Mouse (Mus musculus) limb, embryonic 12.5 days (tissue): Measurements from ENCODE around the gene Prdx2. TPM values are rescaled to one million over a fixed set of nuclear protein-coding genes. Genes with fewer than 3 reads are reported as not detected.

Source experiments
- ATAC-seq: fragments of 200-750 bp; cut with Nextera tagmentation; 2 replicates; pipeline ENCODE4 v1.8.0; 2017; ENCODE audit warnings: low read depth, moderate TSS enrichment; ENCODE audit not compliant: insufficient number of reproducible peaks, insufficient read depth, low FRiP score, low TSS enrichment
- H3K27ac ChIP-seq: fragments of 300-500 bp; sonication (generic); 2 replicates; pipeline ENCODE4 v1.5.1; 2016; ENCODE audit warnings: mild to moderate bottlenecking, moderate library complexity
- H3K27me3 ChIP-seq: fragments of 300-500 bp; sonication (generic); 2 replicates; pipeline ENCODE4 v1.6.1; 2016; ENCODE audit warnings: mild to moderate bottlenecking, moderate library complexity
- H3K36me3 ChIP-seq: fragments of 300-500 bp; sonication (generic); 2 replicates; pipeline ENCODE4 v1.6.1; 2016; ENCODE audit warnings: mild to moderate bottlenecking, moderate library complexity
- H3K4me1 ChIP-seq: fragments of 300-500 bp; sonication (generic); replicated peaks from 2 replicates; pipeline ENCODE4 v1.6.1; 2016
- H3K4me2 ChIP-seq: fragments of 300-500 bp; sonication (generic); 2 replicates; pipeline ENCODE4 v1.6.1; 2016; ENCODE audit warnings: mild to moderate bottlenecking, moderate library complexity
- H3K4me3 ChIP-seq: fragments of 300-500 bp; sonication (generic); replicated peaks from 2 replicates; pipeline ENCODE4 v1.5.1; 2016; ENCODE audit warnings: mild to moderate bottlenecking
- H3K9ac ChIP-seq: fragments of 300-500 bp; sonication (generic); replicated peaks from 2 replicates; pipeline ENCODE4 v1.6.1; 2016; ENCODE audit warnings: mild to moderate bottlenecking, moderate library complexity
- H3K9me3 ChIP-seq: fragments of 300-500 bp; sonication (generic); 2 replicates; pipeline ENCODE4 v1.6.1; 2016; ENCODE audit warnings: mild to moderate bottlenecking, moderate library complexity
- WGBS: fragments of 180-500 bp; shearing (Covaris S2); methylation state at CpG from one replicate; pipeline ENCODE4 v1.1.7; 2016; 5-methylcytosine and 5-hydroxymethylcytosine counted together
- polyA plus RNA-seq: library from polyadenylated mRNA; unstranded; fragments of >200 nt; fragmentation: Nextera tagmentation; extraction: Ambion mirVana; gene quantifications from 2 replicates; pipeline ENCODE4 v1.2.1, GENCODE M21; 2016

Gene Prdx2
- polyA plus RNA-seq, 1 experiment from 2014 or later: 1,120 TPM

DNA sequence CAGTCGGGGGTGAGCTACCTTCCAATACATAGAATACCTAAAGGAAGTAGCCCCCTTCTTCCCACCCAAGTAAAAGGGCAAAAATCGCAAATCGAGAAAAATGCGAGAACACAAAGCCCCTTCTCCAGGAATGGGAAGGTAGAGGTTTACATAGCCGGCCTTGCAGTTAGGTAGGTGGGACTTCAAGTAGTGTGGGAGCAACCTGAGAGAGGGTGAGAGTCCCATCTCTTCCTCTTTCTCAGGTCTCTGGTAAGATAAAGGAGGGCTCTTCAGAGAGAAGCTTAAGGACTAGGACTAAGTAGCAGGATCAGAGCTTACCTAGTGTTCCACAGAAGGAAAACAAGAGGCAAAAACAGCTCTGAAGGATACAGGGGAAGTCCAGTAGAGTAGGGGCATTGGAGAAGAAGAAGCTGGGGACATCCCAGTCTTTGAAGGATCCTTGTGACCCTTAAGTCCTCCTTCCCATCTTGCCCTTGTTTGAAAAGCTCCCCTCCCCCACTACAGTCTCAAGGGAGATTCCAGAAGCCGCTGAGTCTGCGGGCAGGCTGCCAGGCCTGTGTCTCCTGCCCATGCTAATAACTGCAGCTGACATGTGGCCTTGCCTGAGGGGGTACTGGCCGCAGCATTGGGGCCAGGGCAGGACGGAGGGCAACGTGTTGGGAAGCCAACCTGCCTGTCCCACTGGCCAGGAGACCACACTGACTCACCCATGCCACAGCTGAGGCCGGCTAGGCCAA is 11.4 kb downstream of the Prdx2 start:
- peak overlapping the region; percentile 99 for H3K4me2 ChIP-seq
- peaks cover 77% of the 10 kb centered on the region for H3K4me1 ChIP-seq
- WGBS: 35% methylated on average over 11 of the region's 11 CpGs
- ATAC-seq: no peak
- H3K27me3 ChIP-seq: peaks cover 37% of the 10 kb centered on the region
- H3K36me3 ChIP-seq: no peaks in the 10 kb centered on the region
- H3K9ac ChIP-seq: peak overlapping the region; percentile 57; the same call in 1 of the 2 replicates
- no peaks in the 10 kb centered on the region for H3K9me3 ChIP-seq
- H3K27ac ChIP-seq: peak overlapping the region; percentile 73
- H3K4me3 ChIP-seq: no peak overlapping the region; the same call in 1 of the 2 replicates

DNA sequence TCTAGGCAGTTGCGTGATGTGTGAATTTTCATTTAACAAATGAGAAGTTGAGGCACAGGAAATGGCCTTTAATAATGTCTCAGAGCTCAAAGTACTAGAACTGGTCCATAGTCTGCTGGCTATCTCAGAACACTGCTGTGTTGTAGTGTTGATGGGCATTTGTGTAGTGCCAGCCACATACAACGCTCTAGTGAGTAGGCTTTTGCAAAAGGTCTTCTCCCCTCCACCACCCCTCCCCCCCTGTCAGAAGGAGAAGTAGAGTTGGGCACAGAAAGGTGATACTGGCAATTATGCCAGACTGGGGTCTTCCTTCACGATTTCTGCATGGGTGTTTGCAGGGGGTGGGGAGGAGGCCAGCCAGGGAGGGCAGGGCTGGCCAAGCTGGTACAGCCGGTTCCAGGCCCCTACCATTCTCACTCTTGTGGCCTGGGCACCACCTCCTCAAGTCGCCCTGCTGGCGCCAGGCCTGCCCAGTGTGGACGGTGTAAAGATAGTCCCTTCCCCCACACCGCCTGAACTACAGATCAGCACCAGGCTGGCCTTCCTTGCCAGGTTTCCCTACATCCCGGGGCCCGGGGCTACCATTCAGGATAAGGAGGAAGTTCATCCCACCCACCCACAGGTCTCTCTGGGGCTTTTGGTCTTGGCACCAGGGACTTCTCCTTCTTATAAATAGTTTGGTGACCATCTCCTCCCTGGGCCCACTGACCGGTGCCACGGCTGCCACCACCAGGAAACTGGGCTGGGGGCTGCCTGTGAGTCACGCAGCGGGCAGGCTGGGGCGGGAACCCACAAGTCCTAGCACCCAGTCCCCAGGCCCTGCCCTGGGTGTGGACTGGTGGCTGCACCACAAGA is 12.5 kb downstream of the Prdx2 start:
- H3K4me3 ChIP-seq: no peak overlapping the region
- H3K9ac ChIP-seq: no peak overlapping the region
- H3K27me3 ChIP-seq: peaks cover 41% of the 10 kb centered on the region
- H3K27ac ChIP-seq: no peak overlapping the region
- no peaks in the 10 kb centered on the region for H3K9me3 ChIP-seq
- peaks cover 76% of the 10 kb centered on the region for H3K4me1 ChIP-seq
- ATAC-seq: no peak
- WGBS: 74% methylated on average over 15 of the region's 15 CpGs
- no peak overlapping the region for H3K4me2 ChIP-seq
- no peaks in the 10 kb centered on the region for H3K36me3 ChIP-seq

DNA sequence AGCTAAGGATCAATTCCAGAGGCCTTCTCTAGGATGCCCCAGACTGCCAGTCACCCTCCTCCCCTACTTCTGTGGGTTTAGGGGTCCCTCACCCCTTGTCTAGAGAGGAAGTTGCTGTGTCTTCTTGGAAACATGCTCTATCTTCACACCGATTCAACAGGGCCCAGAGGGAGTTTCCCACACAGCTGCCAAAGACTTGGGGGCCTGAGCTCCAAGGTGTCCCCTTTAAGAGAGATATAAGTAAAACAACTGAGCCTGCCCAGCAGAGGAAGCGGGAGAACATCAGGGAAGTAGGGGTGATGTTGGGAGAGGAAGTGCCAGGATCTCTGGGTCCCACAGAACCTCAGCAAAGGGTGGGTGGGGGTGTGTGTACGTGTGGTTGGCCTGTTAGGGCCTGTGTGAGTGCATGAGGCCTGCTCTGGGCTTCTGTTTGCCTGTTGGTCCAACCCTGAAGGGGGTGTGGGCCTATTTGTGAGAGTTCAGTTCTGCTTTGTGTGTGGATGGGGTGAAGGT is 13.2 kb downstream of the Prdx2 start:
- H3K4me2 ChIP-seq: no peak overlapping the region
- 66% methylated on average over 3 of the region's 3 CpGs for WGBS
- no peaks in the 10 kb centered on the region for H3K9me3 ChIP-seq
- no peaks in the 10 kb centered on the region for H3K36me3 ChIP-seq
- peaks cover 34% of the 10 kb centered on the region for H3K27me3 ChIP-seq
- peaks cover 69% of the 10 kb centered on the region for H3K4me1 ChIP-seq
- ATAC-seq: no peak
- H3K27ac ChIP-seq: 0 out of 2 replicates have a peak overlapping the region, but pooled peaks have one; percentile 35
- no peak overlapping the region for H3K4me3 ChIP-seq
- H3K9ac ChIP-seq: no peak overlapping the region

GRCm38 (mm10) chr8:84984294-84985048 is 15.1 kb downstream of the Prdx2 start:
- H3K9me3 ChIP-seq: no peaks in the 10 kb centered on the region
- 0 out of 2 replicates have a peak overlapping the region, but pooled peaks have one; percentile 58 for H3K9ac ChIP-seq
- H3K27ac ChIP-seq: peak overlapping the region; percentile 45; the same call in 1 of the 2 replicates
- 5% methylated on average over 16 of the region's 16 CpGs for WGBS
- H3K27me3 ChIP-seq: peaks cover 17% of the 10 kb centered on the region
- H3K4me1 ChIP-seq: peaks cover 56% of the 10 kb centered on the region
- H3K4me2 ChIP-seq: peak overlapping the region; percentile 99
- no peak overlapping the region for H3K4me3 ChIP-seq
- ATAC-seq: no peak
- no peaks in the 10 kb centered on the region for H3K36me3 ChIP-seq

DNA sequence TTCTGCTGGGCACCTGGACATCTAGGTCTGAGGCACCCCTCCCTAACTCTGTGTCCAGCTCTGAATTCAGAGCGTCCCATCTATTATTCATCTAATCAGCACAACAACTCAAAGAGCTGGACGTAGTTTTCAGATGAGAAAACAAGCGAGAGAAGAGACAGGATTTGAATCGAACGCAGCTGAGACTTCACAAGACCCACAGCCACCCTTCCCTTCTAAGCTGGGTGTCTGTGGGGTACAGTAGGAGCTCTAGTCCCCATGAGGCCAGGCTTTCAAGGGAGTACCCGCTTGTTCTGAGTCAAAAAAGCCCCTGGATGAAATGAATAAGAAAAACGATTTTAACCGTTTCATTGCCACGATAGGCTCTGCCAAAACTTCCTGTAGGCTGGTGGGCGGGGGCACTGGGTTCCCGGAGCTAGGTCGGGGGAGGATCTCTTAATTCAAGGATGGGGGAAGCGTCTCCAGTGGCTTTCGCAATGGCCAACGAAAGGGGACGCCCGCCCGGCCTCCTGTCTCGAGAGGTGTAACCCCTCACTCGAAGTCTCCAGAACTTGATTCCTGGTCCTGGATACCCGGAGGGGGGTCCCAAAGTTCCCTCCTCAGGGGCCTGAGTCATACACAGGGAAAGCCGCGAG is 15.8 kb downstream of the Prdx2 start:
- Histone ChIP-seq H3K4me2 (peak overlapping the region; percentile 99), H3K27ac (peak overlapping the region; percentile 45), H3K4me1 (peaks cover 50% of the 10 kb centered on the region), H3K4me3 (peak overlapping the region; percentile 53), H3K9me3 (no peaks in the 10 kb centered on the region), H3K9ac (peak overlapping the region; percentile 58), H3K36me3 (no peaks in the 10 kb centered on the region), H3K27me3 (peaks cover 14% of the 10 kb centered on the region)
- no peak for ATAC-seq
- WGBS: 1% methylated on average over 23 of the region's 23 CpGs

- Histone ChIP-seq H3K36me3 (no peaks in the 10 kb centered on the region), H3K9ac (peak overlapping the region; percentile 58), H3K27me3 (peaks cover 14% of the 10 kb centered on the region), H3K4me1 (peaks cover 45% of the 10 kb centered on the region), H3K4me3 (peak overlapping the region; percentile 53), H3K27ac (peak overlapping the region; percentile 53), H3K4me2 (peak overlapping the region; percentile 99), H3K9me3 (no peaks in the 10 kb centered on the region)
- under 1% methylated on average over 53 of the region's 53 CpGs for WGBS
- no peak for ATAC-seq
Measured at GRCm38 (mm10) chr8:84985684-84986378, 16.4 kb downstream of the Prdx2 start.

DNA sequence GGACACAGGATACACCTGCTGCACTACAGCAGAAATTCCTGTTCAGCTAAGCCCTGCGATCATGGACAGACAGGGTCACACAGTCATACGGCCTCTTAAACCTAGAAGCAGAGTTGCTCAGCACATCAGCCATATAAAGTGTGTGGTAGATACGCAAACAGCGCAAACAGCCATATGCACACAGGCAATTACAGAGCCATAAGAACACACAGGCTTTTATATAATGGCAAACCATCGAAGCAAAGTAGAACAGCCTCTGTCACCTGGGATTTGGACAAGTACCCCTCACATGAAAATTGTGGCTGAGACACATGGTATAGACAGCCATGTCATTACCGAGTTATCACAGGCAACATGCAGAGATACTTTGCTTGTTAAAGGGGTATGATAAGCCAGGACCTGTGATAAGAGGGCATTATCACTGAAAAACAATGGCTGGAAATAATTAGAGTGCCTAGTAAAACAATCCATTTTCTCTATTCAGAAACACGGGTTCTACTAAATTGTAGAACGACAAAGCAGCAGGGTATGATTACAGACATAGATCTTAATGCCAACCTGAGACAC is 17.1 kb downstream of the Prdx2 start:
- Histone ChIP-seq H3K9me3 (no peaks in the 10 kb centered on the region), H3K4me3 (peak overlapping the region; percentile 53), H3K27me3 (peaks cover 14% of the 10 kb centered on the region), H3K9ac (no peak overlapping the region; the same call in 1 of the 2 replicates), H3K27ac (peak overlapping the region; percentile 53; the same call in 1 of the 2 replicates), H3K4me1 (peaks cover 44% of the 10 kb centered on the region), H3K36me3 (no peaks in the 10 kb centered on the region), H3K4me2 (peak overlapping the region; percentile 99)
- no peak for ATAC-seq
- 34% methylated on average over 8 of the region's 8 CpGs for WGBS

GRCm38 (mm10) chr8:84987388-84987787 is 18.0 kb downstream of the Prdx2 start:
- Histone ChIP-seq H3K4me2 (no peak overlapping the region), H3K27me3 (peaks cover 14% of the 10 kb centered on the region), H3K4me3 (no peak overlapping the region), H3K27ac (no peak overlapping the region), H3K9ac (no peak overlapping the region), H3K36me3 (no peaks in the 10 kb centered on the region), H3K4me1 (peaks cover 38% of the 10 kb centered on the region), H3K9me3 (no peaks in the 10 kb centered on the region)
- no peak for ATAC-seq
- WGBS: 86% methylated on average over 5 of the region's 5 CpGs

- no peaks in the 10 kb centered on the region for H3K9me3 ChIP-seq
- peaks cover 14% of the 10 kb centered on the region for H3K27me3 ChIP-seq
- no peaks in the 10 kb centered on the region for H3K36me3 ChIP-seq
- no peak overlapping the region for H3K27ac ChIP-seq
- ATAC-seq: no peak
- no peak overlapping the region for H3K9ac ChIP-seq
- 69% methylated on average over 2 of the region's 2 CpGs for WGBS
- peaks cover 38% of the 10 kb centered on the region for H3K4me1 ChIP-seq
- H3K4me2 ChIP-seq: no peak overlapping the region
- H3K4me3 ChIP-seq: no peak overlapping the region
Measured at GRCm38 (mm10) chr8:84987903-84988302, 18.5 kb downstream of the Prdx2 start.

GRCm38 (mm10) chr8:84989311-84989731 is 19.9 kb downstream of the Prdx2 start:
- no peak overlapping the region for H3K9ac ChIP-seq

More at GRCm38 (mm10) chr8:84989311-84989731, 19.9 kb downstream of the Prdx2 start:
- no peak overlapping the region for H3K4me3 ChIP-seq
- H3K27me3 ChIP-seq: peaks cover 24% of the 10 kb centered on the region
- ATAC-seq: no peak
- H3K27ac ChIP-seq: no peak overlapping the region
- no peaks in the 10 kb centered on the region for H3K9me3 ChIP-seq
- peak overlapping the region; percentile 82 for H3K4me2 ChIP-seq
- H3K4me1 ChIP-seq: peaks cover 34% of the 10 kb centered on the region
- H3K36me3 ChIP-seq: no peaks in the 10 kb centered on the region
- 5% methylated on average over 15 of the region's 15 CpGs for WGBS
